Comparison of ENCODE assay signal across 10 mouse cellular contexts in genomic region chr9:42428060-42428924, GRCm38 (mm10). TPM values are rescaled to one million over a fixed set of nuclear protein-coding genes. Genes with fewer than 3 reads are reported as not detected.
A peak's percentile ranks its signal among the peaks of the same experiment; 100 is the strongest.
DNase-seq lines count a peak whose midpoint lies in the region; ATAC-seq and TF ChIP-seq lines count a peak whose summit lies in the region.
"Had no signal": no experiment of that assay in that cellular context is flagged by ENCODE, and none has a peak within 500 bp of the region (broad histone marks: within the 10 kb centered on the region; RNA-seq: fewer than 3 reads in every experiment).

No protein-coding gene starts in this region.

- no peaks in the 10 kb centered on the region for H3K4me1 ChIP-seq in kidney, embryonic 14.5 days (ENCODE audit: control insufficient read depth, insufficient read depth, low read length)
- peaks cover 18% of the 10 kb centered on the region for H3K4me1 ChIP-seq in cerebellum, adult 2 months (ENCODE audit: control insufficient read depth, insufficient read depth, low read length)
- H3K4me1 ChIP-seq in hindbrain, embryonic 16.5 days (ENCODE audit: control insufficient read depth, insufficient read depth, low read depth, low read length), result no peaks in the 10 kb centered on the region

- H3K27me3 ChIP-seq in kidney, embryonic 14.5 days (ENCODE audit: control insufficient read depth, insufficient read depth, low read length), result no peaks in the 10 kb centered on the region
- H3K27me3 ChIP-seq in cerebellum, adult 2 months (ENCODE audit: control insufficient read depth, insufficient read depth, low read length), result no peaks in the 10 kb centered on the region
- no peaks in the 10 kb centered on the region for H3K27me3 ChIP-seq in hindbrain, embryonic 16.5 days (replicated peaks; ENCODE audit: control insufficient read depth, insufficient read depth, low read length)
- H3K27me3 ChIP-seq: heart, embryonic 13.5 days; neural tube, embryonic 13.5 days had no signal

- no peak for TF ChIP-seq POLR2A in cerebellum, adult 2 months (IDR thresholded peaks at IDR 0.05; ENCODE audit: borderline replicate concordance, insufficient read depth, low read length)

- no peak overlapping the region for H3K4me2 ChIP-seq in kidney, embryonic 14.5 days (replicated peaks; ENCODE audit: low read depth, low read length)
- no peak overlapping the region for H3K4me2 ChIP-seq in hindbrain, embryonic 16.5 days (ENCODE audit: low read length)
- H3K4me2 ChIP-seq: heart, embryonic 13.5 days; neural tube, embryonic 13.5 days had no signal

- H3K9me3 ChIP-seq in kidney, embryonic 14.5 days (ENCODE audit: control insufficient read depth, low read length), result no peaks in the 10 kb centered on the region
- H3K9me3 ChIP-seq in hindbrain, embryonic 16.5 days (ENCODE audit: control insufficient read depth, low read length), result no peaks in the 10 kb centered on the region
- H3K9me3 ChIP-seq: heart, embryonic 13.5 days; neural tube, embryonic 13.5 days had no signal

- no peak overlapping the region for H3K9ac ChIP-seq in kidney, embryonic 14.5 days (ENCODE audit: low read depth, low read length)
- H3K9ac ChIP-seq in hindbrain, embryonic 16.5 days (ENCODE audit: low read depth, low read length), result no peak overlapping the region
- H3K9ac ChIP-seq: heart, embryonic 13.5 days; neural tube, embryonic 13.5 days had no signal

- no peak overlapping the region for H3K27ac ChIP-seq in kidney, embryonic 14.5 days (ENCODE audit: low read depth, low read length)
- peak overlapping the region; percentile 41; the same call in 1 of the 2 replicates for H3K27ac ChIP-seq in cerebellum, adult 2 months (ENCODE audit: insufficient read depth, low read length)
- H3K27ac ChIP-seq in hindbrain, embryonic 16.5 days (ENCODE audit: low read depth, low read length), result peak overlapping the region; percentile 19
- H3K27ac ChIP-seq: heart, embryonic 13.5 days; neural tube, embryonic 13.5 days had no signal

- DNase-seq in kidney, adult 11 months, result peak; percentile 13
- peak; percentile 49 to 66 for DNase-seq in cerebellum, adult 2 months
- DNase-seq in lung, postnatal 10 days, result peak; percentile 56
- DNase-seq in MN1 (ENCODE audit: low spot score), result no peak
- no peak for DNase-seq in c-Kit-positive CD71-positive TER-119-positive erythroid progenitor cells, embryonic 14.5 days (ENCODE audit: low spot score)
- DNase-seq in layer of hippocampus, adult 9-11 months, result no peak

- WGBS in kidney, embryonic 14.5 days, result 59% methylated on average over 12 of the region's 12 CpGs
- WGBS in cerebellum, adult 2 months, result 27% methylated on average over 12 of the region's 12 CpGs
- 74% methylated on average over 12 of the region's 12 CpGs for WGBS in hindbrain, embryonic 16.5 days

- TF ChIP-seq CTCF in cerebellum, adult 2 months (IDR thresholded peaks at IDR 0.05; ENCODE audit: borderline replicate concordance, insufficient read depth, low read depth, low read length), result no peak

- H3K36me3 ChIP-seq in kidney, embryonic 14.5 days (ENCODE audit: control insufficient read depth, insufficient read depth, low read length), result peaks cover 20% of the 10 kb centered on the region
- H3K36me3 ChIP-seq in hindbrain, embryonic 16.5 days (ENCODE audit: control insufficient read depth, insufficient read depth, low read length), result peaks cover 6% of the 10 kb centered on the region; the same call in 1 of the 2 replicates

- H3K4me3 ChIP-seq in kidney, embryonic 14.5 days (ENCODE audit: low read length), result no peak overlapping the region
- no peak overlapping the region for H3K4me3 ChIP-seq in cerebellum, adult 2 months (replicated peaks; ENCODE audit: insufficient read depth, low read depth, low read length)
- no peak overlapping the region for H3K4me3 ChIP-seq in hindbrain, embryonic 16.5 days (ENCODE audit: low read length)
- H3K4me3 ChIP-seq: heart, embryonic 13.5 days; neural tube, embryonic 13.5 days had no signal

- ATAC-seq in kidney, embryonic 14.5 days (ENCODE audit: low FRiP score, low TSS enrichment), result no peak
- peak; percentile 63 for ATAC-seq in hindbrain, embryonic 16.5 days

RNA-seq across cellular contexts. Expression of gene Tecta, which starts 28.6 kb away (rescaled TPM):
- 0.24 and 0.43 TPM in 2 replicates for polyA plus RNA-seq in kidney, embryonic 14.5 days (2014; fragmentation: Nextera tagmentation; extraction: Ambion mirVana)
- 0.21 and 0.23 TPM in 2 replicates for polyA plus RNA-seq in cerebellum, adult 2 months (2012; rRNA removed)
- polyA plus RNA-seq in hindbrain, embryonic 16.5 days (2015; fragmentation: Nextera tagmentation; extraction: Ambion mirVana), result 0.41 and 0.43 TPM in 2 replicates

Comparison
In these comparisons a context has a peak if more than half of its experiments do, and no peak if none do; other contexts are left out.
1. DNase-seq: peak in kidney, adult 11 months (single experiment), cerebellum, adult 2 months (2 of 2) and lung, postnatal 10 days (single experiment); none in MN1 (single experiment), c-Kit-positive CD71-positive TER-119-positive erythroid progenitor cells, embryonic 14.5 days (single experiment) and layer of hippocampus, adult 9-11 months (single experiment).